Mouse (Mus musculus) spleen, adult 2 months (tissue): ENCODE results near the gene Gm10192.

Source experiments
- CTCF ChIP-seq: fragments of 200-500 bp; IDR thresholded peaks from 2 replicates; pipeline ENCODE4 v1.5.1; 2011; ENCODE audit warnings: mild to moderate bottlenecking, inconsistent platforms; ENCODE audit not compliant: insufficient read depth, insufficient read length, insufficient replicate concordance; ENCODE audit errors: extremely low read depth
- POLR2A ChIP-seq: fragments of 200-500 bp; IDR thresholded peaks from 2 replicates; pipeline ENCODE4 v1.6.1; 2011; ENCODE audit warnings: low read depth, low read length, inconsistent platforms

DNA sequence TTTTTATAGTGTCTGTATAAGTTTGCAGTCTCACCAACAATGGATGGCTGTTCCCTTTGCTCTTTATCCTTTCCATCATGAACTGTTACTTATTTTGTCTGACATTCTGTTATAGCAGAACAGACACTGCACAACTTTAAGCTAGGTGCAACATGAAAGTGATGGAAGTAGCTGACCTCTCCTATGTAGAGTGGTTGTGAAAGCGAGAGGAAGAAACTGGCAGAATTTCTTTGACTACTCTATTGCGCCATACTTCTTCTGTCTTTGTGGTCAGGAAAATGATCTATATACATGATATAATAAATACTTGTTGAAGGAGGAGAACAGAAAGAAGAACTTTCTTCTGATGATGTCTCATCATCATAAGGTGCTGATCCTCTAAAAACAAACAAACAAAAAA is 40.5 kb downstream of the Gm10192 start:
- TF ChIP-seq CTCF (no peak), POLR2A (no peak)
